Mouse (Mus musculus) embryonic stem cell, embryonic (primary cell): ENCODE results near the gene Map2k6.

Source experiments
- CTCF ChIA-PET, 4 experiments: fragments of 300-600 bp in 2 of 4; fragments of 350-600 bp in 2 of 4; sonication (Branson Sonifier 250); formaldehyde crosslinking; loops; one replicate each; lab custom pipeline; 2022; ENCODE audit warnings: inconsistent platforms in 2 of 4; lab: Charles Lee
- POLR2A ChIA-PET, 4 experiments: fragments of 300-600 bp in 2 of 4; fragments of 350-600 bp in 2 of 4; sonication (Branson Sonifier 250); formaldehyde crosslinking; loops; one replicate each; lab custom pipeline; 2022; ENCODE audit warnings: antibody characterized with exemption in 4 of 4, inconsistent platforms in 1 of 4; lab: Charles Lee

Map2k6 gene

DNA sequence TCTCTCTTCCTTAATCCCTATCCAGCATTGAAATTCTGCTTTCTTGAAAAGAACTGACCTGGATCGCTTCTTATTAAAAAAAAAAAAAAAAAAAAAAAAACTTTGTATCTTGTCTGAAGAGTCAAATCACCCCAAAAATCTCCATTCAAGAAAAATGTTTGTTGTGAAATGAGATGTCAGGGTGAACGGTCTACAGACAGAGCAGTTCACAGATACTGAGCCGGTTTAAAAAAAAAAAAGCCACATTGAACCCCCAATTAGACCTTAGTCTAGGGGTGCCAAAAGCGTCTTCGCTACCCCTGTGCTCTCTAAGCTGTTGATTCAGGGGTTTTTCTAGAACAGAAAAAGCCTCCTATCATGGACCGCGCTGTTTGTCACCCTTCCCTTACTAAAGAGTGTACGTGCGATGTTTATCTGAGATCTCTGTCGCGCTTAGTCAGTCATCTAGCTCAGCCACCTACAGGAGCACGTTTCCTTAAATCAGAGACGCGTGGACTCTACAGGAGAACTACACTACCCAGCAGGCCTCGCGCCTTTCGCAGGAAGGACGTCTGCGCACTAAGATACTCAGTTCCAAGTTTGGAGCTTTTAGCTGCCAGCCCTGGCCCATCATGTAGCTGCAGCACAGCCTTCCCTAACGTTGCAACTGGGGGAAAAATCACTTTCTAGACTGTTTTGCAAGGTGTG, at the start of gene Map2k6:
Map2k6 (plus strand) TSS at position 570 of the 687 bp plus-strand sequence.
- ChIA-PET CTCF (interaction anchor here in 3 of 4 experiments (0.6 to 2.5 kb wide), 6 partner anchors 10 to 131 kb away, joined by 3 to 19 read pairs (median 6); no protein-coding TSS in a partner anchor), POLR2A (interaction anchor here in 3 of 4 experiments (0.6 to 2.3 kb wide), 20 partner anchors 9 to 763 kb away, joined by 3 to 11 read pairs (median 4); partner anchors contain the start of gene Abca5 (in 2 of the 3))

DNA sequence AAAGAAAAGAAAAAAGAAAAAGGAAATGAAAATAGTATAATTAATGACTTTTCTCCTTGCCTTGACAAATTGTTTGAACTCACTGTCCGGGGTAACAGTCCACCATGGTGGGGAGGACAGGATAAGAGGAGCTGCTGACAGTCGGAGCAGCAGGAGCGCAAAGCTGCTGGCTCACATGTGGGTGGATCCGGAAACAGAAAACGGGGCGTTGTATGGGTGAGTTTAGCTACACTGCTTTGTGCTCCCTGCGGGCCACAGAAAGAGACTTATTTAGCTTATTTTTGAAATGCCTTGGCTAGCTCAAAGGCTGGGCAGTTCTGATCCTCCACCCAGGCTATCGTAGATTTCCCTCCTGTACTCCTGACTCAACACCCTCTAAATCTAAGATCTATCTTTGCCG, 44.7 kb upstream of the Map2k6 start:
- ChIA-PET CTCF (interaction anchor here in 2 of 4 experiments (1.5 kb wide), 2 partner anchors 12 to 82 kb away, joined by 3 to 10 read pairs; no protein-coding TSS in a partner anchor), POLR2A (interaction anchor here in 3 of 4 experiments (0.6 to 3.0 kb wide), 8 partner anchors 11 to 494 kb away, joined by 3 to 11 read pairs (median 3); partner anchors contain the start of gene Abca5 (in 2 of the 3))

- CTCF ChIA-PET: interaction anchor here (0.5 to 1.5 kb wide), 7 partner anchors 12 to 1091 kb away, joined by 3 to 10 read pairs (median 5); no protein-coding TSS in a partner anchor
- POLR2A ChIA-PET: interaction anchor here in 3 of 4 experiments (0.6 to 1.8 kb wide), 4 partner anchors 12 to 50 kb away, joined by 4 to 9 read pairs (median 5); no protein-coding TSS in a partner anchor
Measured at GRCm38 (mm10) chr11:110355131-110355530, 43.8 kb upstream of the Map2k6 start.

DNA sequence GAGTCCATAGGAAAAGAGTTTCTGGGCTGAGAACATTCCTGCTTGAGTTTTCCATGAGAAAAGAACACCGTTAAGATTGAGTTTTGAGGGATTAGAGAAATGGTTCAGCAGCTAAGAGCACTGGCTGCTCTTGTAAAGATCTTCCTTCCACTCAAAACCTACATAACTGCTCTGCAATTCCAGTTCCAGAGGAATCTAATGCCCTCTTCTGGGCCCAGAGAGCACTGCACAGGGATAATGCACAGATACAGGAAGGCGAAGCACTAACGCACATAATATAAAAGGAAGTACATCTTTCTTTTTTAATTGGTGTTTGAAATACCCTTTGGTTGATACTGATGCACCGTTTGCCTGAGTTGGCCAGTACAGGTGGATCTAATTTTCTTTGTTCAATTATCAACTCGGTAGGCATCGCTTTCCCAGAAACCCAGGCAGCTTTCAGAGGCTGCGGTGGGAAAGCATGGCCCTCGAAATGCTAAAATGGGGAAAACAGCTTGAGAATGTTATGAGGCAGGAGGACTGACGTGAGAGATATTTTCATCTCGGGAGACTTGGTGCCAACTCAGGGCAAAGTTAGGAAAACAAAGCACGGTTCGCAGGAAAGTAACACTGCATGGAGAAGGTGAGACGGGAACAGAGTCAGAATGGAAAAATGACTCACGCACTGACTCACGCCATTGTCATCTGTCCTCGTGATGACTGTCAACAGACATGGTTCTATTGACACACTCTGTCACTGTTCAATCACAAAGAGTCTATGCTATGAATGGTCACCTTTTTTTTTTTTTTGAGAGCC, 41.0 kb upstream of the Map2k6 start:
- CTCF ChIA-PET: interaction anchor here (0.6 to 1.4 kb wide), 6 partner anchors 9 to 162 kb away, joined by 3 to 4 read pairs (median 4); partner anchors contain the start of gene Abca5 (in 2 of the 4)
- POLR2A ChIA-PET: interaction anchor here in 1 of 4 experiments (0.6 kb wide), 1 partner anchor 14 kb away, joined by 3 read pairs; no protein-coding TSS in a partner anchor

GRCm38 (mm10) chr11:110365016-110365415, 33.9 kb upstream of the Map2k6 start:
- POLR2A ChIA-PET: no interaction called here
- CTCF ChIA-PET: interaction anchor here in 3 of 4 experiments (0.6 to 2.9 kb wide), 5 partner anchors 20 to 130 kb away, joined by 3 to 11 read pairs (median 5); no protein-coding TSS in a partner anchor

DNA sequence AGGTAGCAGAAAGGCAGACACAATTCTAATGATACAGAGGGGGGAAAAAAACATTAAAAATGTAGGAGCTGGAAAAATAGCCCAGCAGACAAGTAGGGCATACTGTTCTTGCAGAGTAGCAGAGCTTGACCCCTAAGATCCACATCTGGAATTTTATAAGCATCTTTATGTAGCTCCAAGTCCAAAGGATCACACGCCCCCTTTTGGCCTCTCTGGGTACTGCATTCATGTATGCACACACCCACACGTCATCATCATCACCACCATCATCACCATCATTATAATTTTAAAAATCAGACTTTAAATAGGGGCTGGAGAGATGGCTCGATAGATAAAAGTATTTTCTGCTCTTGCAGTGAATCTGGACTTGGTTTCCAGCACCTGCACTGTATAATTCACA, 32.0 kb upstream of the Map2k6 start:
- POLR2A ChIA-PET: interaction anchor here in 2 of 4 experiments (0.5 to 1.7 kb wide), 8 partner anchors 13 to 790 kb away, joined by 3 to 5 read pairs (median 4); partner anchors contain the start of gene Map2k6 (in 1 of the 2)
- CTCF ChIA-PET: interaction anchor here (0.5 to 2.9 kb wide), 33 partner anchors 9 to 1078 kb away, joined by 3 to 11 read pairs (median 4); partner anchors contain the start of genes Abca5 (in 2 of the 4), Map2k6 (in 1 of the 4) and Rgs9 (in 1 of the 4)

DNA sequence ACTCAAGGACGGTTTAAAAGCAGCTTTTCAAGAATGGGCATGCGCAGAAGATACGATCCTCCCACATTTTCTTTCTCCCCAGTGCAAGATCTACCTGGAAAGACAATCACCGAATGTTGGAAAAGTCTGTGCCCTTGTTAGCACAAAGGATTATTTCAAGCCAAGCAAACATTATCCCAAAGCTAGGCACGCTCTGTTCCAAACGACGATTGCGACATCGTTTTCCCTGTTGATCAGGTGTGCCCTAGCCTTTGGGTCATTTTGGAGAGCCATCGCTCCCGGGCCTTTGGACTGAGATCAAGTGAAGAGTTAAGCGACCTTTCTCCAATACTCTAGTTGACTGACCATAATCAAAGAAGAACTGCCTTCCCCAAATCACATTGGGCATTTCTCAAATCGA, 31.3 kb upstream of the Map2k6 start:
- CTCF ChIA-PET: interaction anchor here in 3 of 4 experiments (0.6 to 1.7 kb wide), 9 partner anchors 11 to 1078 kb away, joined by 3 to 11 read pairs (median 5); no protein-coding TSS in a partner anchor

GRCm38 (mm10) chr11:110369312-110370019, 29.5 kb upstream of the Map2k6 start:
- POLR2A ChIA-PET: interaction anchor here in 3 of 4 experiments (0.6 to 2.0 kb wide), 19 partner anchors 8 to 128 kb away, joined by 3 to 8 read pairs (median 4); partner anchors contain the start of gene Map2k6 (in 2 of the 3)
- CTCF ChIA-PET: interaction anchor here in 2 of 4 experiments (0.5 to 1.9 kb wide), 10 partner anchors 19 to 130 kb away, joined by 3 to 5 read pairs (median 4); no protein-coding TSS in a partner anchor

More for the DNA sequence above, 31.3 kb upstream of the Map2k6 start:
- POLR2A ChIA-PET: interaction anchor here in 2 of 4 experiments (0.6 to 1.7 kb wide), 4 partner anchors 13 to 610 kb away, joined by 3 to 4 read pairs (median 4); no protein-coding TSS in a partner anchor

DNA sequence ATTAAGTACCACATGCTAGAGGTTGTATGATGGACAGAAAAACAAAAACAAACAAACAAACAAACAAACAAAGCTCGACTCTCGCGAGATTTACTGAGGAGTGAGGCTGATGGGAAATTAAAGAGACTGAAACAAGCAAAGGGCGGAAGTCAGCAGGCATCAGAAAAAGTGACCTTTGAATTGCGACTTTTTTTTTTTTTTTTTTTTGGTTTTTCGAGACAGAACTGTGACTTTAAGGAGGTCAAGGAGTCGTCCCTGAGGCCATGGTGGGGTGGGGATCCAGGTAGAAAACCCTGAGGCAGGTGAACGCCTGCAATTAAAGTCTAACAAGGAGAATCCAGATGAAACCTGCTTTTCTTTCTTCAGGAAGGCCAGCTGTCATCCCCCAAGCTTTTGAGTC, 27.1 kb upstream of the Map2k6 start:
- POLR2A ChIA-PET: interaction anchor here (0.6 to 2.2 kb wide), 28 partner anchors 12 to 1090 kb away, joined by 3 to 10 read pairs (median 4); partner anchors contain the start of genes Abca5 (in 1 of the 4) and Map2k6 (in 1 of the 4)
- CTCF ChIA-PET: interaction anchor here (0.6 to 1.2 kb wide), 7 partner anchors 38 to 593 kb away, joined by 3 to 8 read pairs (median 4); no protein-coding TSS in a partner anchor

DNA sequence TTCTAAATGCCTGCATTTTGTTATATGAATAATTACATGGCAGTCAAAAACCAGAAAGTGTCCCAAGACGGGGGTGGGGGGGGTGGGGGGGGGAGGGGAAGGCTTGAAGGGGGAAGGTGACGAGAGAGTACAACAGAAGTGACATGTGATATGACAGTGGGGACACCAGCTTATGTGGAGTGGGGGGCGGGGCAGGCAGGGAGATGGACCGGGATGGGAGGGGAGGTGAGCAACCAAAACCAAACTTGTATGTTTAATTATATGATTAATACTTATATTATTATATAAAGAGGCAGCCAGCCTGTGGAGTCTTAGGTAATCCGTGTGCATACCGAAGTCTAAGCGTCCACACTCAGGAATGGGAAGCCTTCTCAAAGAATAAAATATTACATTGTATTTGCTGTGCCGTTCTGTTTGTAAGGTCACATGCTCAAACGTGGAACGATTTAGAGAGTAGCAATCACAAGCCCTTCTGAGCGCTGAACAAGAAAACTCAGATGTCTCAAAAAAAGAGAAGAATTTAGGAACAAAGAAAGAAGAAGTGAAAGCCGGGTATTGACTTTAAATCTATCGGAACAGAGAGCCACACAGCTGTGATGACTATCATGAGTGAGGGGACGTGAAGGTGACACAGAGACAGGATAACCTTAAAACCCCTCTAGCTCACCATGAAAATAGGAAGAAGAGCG, 26.5 kb upstream of the Map2k6 start:
- CTCF ChIA-PET: interaction anchor here in 3 of 4 experiments (0.7 to 1.2 kb wide), 5 partner anchors 37 to 122 kb away, joined by 3 to 8 read pairs (median 4); no protein-coding TSS in a partner anchor
- POLR2A ChIA-PET: interaction anchor here (0.6 to 3.4 kb wide), 22 partner anchors 12 to 1091 kb away, joined by 3 to 10 read pairs (median 4); partner anchors contain the start of genes Map2k6 (in 2 of the 4) and Abca5 (in 1 of the 4)

- CTCF ChIA-PET: interaction anchor here in 1 of 4 experiments (0.9 kb wide), 1 partner anchor 102 kb away, joined by 3 read pairs; no protein-coding TSS in a partner anchor
- POLR2A ChIA-PET: interaction anchor here in 1 of 4 experiments (3.4 kb wide), 1 partner anchor 25 kb away, joined by 10 read pairs; the partner anchor contains the start of gene Map2k6
Measured at GRCm38 (mm10) chr11:110374036-110374435, 24.9 kb upstream of the Map2k6 start.

GRCm38 (mm10) chr11:110379661-110380309, 19.1 kb upstream of the Map2k6 start:
- POLR2A ChIA-PET: interaction anchor here (0.6 to 2.3 kb wide), 12 partner anchors 10 to 906 kb away, joined by 3 to 10 read pairs (median 4); partner anchors contain the start of genes Abca5 (in 2 of the 4), Map2k6 (in 2 of the 4), Arsg (in 1 of the 4) and Slc16a6 (in 1 of the 4)
- CTCF ChIA-PET: interaction anchor here (0.6 to 1.7 kb wide), 10 partner anchors 12 to 659 kb away, joined by 3 to 8 read pairs (median 4); partner anchors contain the start of gene Map2k6 (in 1 of the 4)

GRCm38 (mm10) chr11:110380310-110380668, 18.6 kb upstream of the Map2k6 start:
- CTCF ChIA-PET: interaction anchor here in 2 of 4 experiments (0.8 to 1.7 kb wide), 6 partner anchors 12 to 115 kb away, joined by 3 to 4 read pairs (median 4); partner anchors contain the start of gene Map2k6 (in 1 of the 2)
- POLR2A ChIA-PET: interaction anchor here in 3 of 4 experiments (0.6 to 2.3 kb wide), 9 partner anchors 11 to 907 kb away, joined by 3 to 10 read pairs (median 4); partner anchors contain the start of genes Abca5 (in 1 of the 3), Arsg (in 1 of the 3), Map2k6 (in 1 of the 3) and Slc16a6 (in 1 of the 3)

DNA sequence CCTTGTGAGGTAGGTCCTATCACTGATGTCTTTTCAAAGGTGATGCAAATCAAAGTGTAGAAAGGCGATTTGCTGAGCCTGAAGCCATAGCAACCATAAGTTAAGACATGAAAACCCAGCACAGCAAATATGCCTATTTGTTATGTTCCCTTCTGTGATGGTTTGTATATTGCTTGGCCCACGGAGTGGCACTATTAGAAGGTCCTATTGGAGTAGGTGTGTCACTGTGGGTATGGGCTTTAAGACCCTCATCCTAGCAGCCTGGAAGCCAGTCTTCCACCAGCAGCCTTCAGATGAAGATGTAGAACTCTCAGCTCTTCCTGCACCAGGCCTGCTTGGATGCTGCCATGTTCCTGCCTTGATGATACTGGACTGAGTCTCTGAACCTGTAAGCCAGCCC, 13.4 kb upstream of the Map2k6 start:
- ChIA-PET POLR2A (interaction anchor here in 1 of 4 experiments (0.8 kb wide), 1 partner anchor 22 kb away, joined by 4 read pairs; no protein-coding TSS in a partner anchor), CTCF (interaction anchor here in 1 of 4 experiments (1.4 kb wide), 1 partner anchor 20 kb away, joined by 3 read pairs; no protein-coding TSS in a partner anchor)

GRCm38 (mm10) chr11:110392763-110393162, 6.2 kb upstream of the Map2k6 start:
- POLR2A ChIA-PET: interaction anchor here in 2 of 4 experiments (0.6 to 1.3 kb wide), 4 partner anchors 13 to 20 kb away, joined by 3 to 4 read pairs (median 3); no protein-coding TSS in a partner anchor
- CTCF ChIA-PET: interaction anchor here in 2 of 4 experiments (0.6 to 3.8 kb wide), 2 partner anchors 15 to 17 kb away, joined by 6 to 14 read pairs; no protein-coding TSS in a partner anchor
